Mouse (Mus musculus): ENCODE data around the gene Gli1.

Gene Gli1

GRCm38 (mm10) chr10:127341891-127342639 is at the start of gene Gli1:
Gene Gli1, minus strand, starts transcription at chr10:127341974.
- DNase-seq: peak; percentile 58 to 83

GRCm38 (mm10) chr10:127381743-127382134 is 40.0 kb upstream of the Gli1 start:
- DNase-seq: no peak

- DNase-seq: peak; percentile 50 to 57
These were observed 39.3 kb upstream of the Gli1 start for GRCm38 (mm10) chr10:127380767-127381742.

GRCm38 (mm10) chr10:127380251-127380691 is 38.5 kb upstream of the Gli1 start, which contains the start of gene R3hdm2:
Gene R3hdm2, plus strand, starts transcription at chr10:127380327.
- peak; percentile 88 to 89 for DNase-seq

- no peak for DNase-seq
These were observed 37.9 kb upstream of the Gli1 start for GRCm38 (mm10) chr10:127379654-127380053.

- DNase-seq: no peak
These were observed 35.9 kb upstream of the Gli1 start for GRCm38 (mm10) chr10:127377700-127378099.

GRCm38 (mm10) chr10:127371023-127371422 is 29.2 kb upstream of the Gli1 start:
- no peak for DNase-seq

GRCm38 (mm10) chr10:127369834-127370820 is 28.4 kb upstream of the Gli1 start, which contains the start of gene Inhbc:
Gene Inhbc, minus strand, starts transcription at chr10:127370431.
- DNase-seq: no peak

- DNase-seq: no peak
These were observed 26.5 kb upstream of the Gli1 start for GRCm38 (mm10) chr10:127368273-127368672.

GRCm38 (mm10) chr10:127367116-127367515 is 25.3 kb upstream of the Gli1 start:
- DNase-seq: no peak

GRCm38 (mm10) chr10:127360714-127361113 is 18.9 kb upstream of the Gli1 start:
- DNase-seq: no peak

- no peak for DNase-seq
These were observed 13.6 kb upstream of the Gli1 start for GRCm38 (mm10) chr10:127355336-127355735.

- no peak for DNase-seq
These were observed 12.4 kb upstream of the Gli1 start, which contains the start of gene Inhbe for GRCm38 (mm10) chr10:127353909-127354895. Gene Inhbe, minus strand, starts transcription at chr10:127354411.

GRCm38 (mm10) chr10:127352766-127353165 is 11.0 kb upstream of the Gli1 start:
- no peak for DNase-seq

- peak in 1 of 2 experiments; percentile 21 for DNase-seq
These were observed 10.4 kb upstream of the Gli1 start for GRCm38 (mm10) chr10:127352187-127352586.

- DNase-seq: no peak
These were observed 9.9 kb upstream of the Gli1 start for GRCm38 (mm10) chr10:127351719-127352118.

- no peak for DNase-seq
These were observed 9.5 kb upstream of the Gli1 start for GRCm38 (mm10) chr10:127351285-127351595.

GRCm38 (mm10) chr10:127350594-127351284 is 9.0 kb upstream of the Gli1 start:
- DNase-seq: peak; percentile 68 to 81

- no peak for DNase-seq
These were observed 8.0 kb upstream of the Gli1 start for GRCm38 (mm10) chr10:127349810-127350209.

- no peak for DNase-seq
These were observed 7.2 kb upstream of the Gli1 start for GRCm38 (mm10) chr10:127348957-127349356.
